Mouse (Mus musculus): ENCODE results near the gene Copg2. TPM values are rescaled to one million over a fixed set of nuclear protein-coding genes. Genes with fewer than 3 reads are reported as not detected.

The Copg2 gene
- total and polyA plus RNA-seq, 3 experiments = 11.8 to 37.1 (median 35.0) TPM

GRCm38 (mm10) chr6:30895819-30896194, 787 bp downstream of the Copg2 start:
- intact Hi-C loops (cut with DNase I) = loop anchor here (10.0 kb wide), 1 partner anchor 491 kb away; the partner anchor contains the start of gene Klhdc10
- Histone ChIP-seq H3K9ac (ENCODE audit: low read depth, low read length) (peak overlapping the region; percentile 85; the same call in 1 of the 2 replicates), H3K27ac (peak overlapping the region; percentile 91)

GRCm38 (mm10) chr6:30893081-30893480, 3.5 kb downstream of the Copg2 start:
- no peak overlapping the region for H3K27ac ChIP-seq
- H3K4me3 ChIP-seq = no peak overlapping the region
- no peak for DNase-seq
- H3K27me3 ChIP-seq (ENCODE audit: control insufficient read depth, insufficient read depth, low read length) = no peaks in the 10 kb centered on the region
- TF ChIP-seq EP300 (IDR thresholded peaks at IDR 0.05; ENCODE audit: insufficient read depth, low read depth, low read length) (no peak), CTCF (IDR thresholded peaks at IDR 0.05) (no peak), POLR2A (IDR thresholded peaks at IDR 0.05; ENCODE audit: insufficient read depth, low read depth, low read length) (no peak)
- no peaks in the 10 kb centered on the region for H3K36me3 ChIP-seq (ENCODE audit: control insufficient read depth, insufficient read depth, low read length)
- H3K9ac ChIP-seq (ENCODE audit: low read depth, low read length) = no peak overlapping the region
- WGBS = 87% methylated on average over 4 of the region's 4 CpGs
- intact Hi-C loops (cut with DNase I) = loop anchor here (10.0 kb wide), 1 partner anchor 488 kb away; the partner anchor contains the start of gene Klhdc10
- H3K4me1 ChIP-seq (ENCODE audit: control insufficient read depth, insufficient read depth, low read length) = no peaks in the 10 kb centered on the region
- H3K79me2 ChIP-seq (replicated peaks; ENCODE audit: control insufficient read depth, insufficient read depth, low read length) = no peaks in the 10 kb centered on the region

More at GRCm38 (mm10) chr6:30895819-30896194, 787 bp downstream of the Copg2 start:
- no peak for DNase-seq
- Histone ChIP-seq H3K27me3 (ENCODE audit: control insufficient read depth, insufficient read depth, low read length) (no peaks in the 10 kb centered on the region), H3K79me2 (replicated peaks; ENCODE audit: control insufficient read depth, insufficient read depth, low read length) (no peaks in the 10 kb centered on the region), H3K4me3 (peak overlapping the region; percentile 89), H3K4me1 (ENCODE audit: control insufficient read depth, insufficient read depth, low read length) (no peaks in the 10 kb centered on the region), H3K36me3 (ENCODE audit: control insufficient read depth, insufficient read depth, low read length) (no peaks in the 10 kb centered on the region)
- 17% methylated on average over 3 of the region's 3 CpGs for WGBS
- no peak for TF ChIP-seq EP300 (IDR thresholded peaks at IDR 0.05; ENCODE audit: insufficient read depth, low read depth, low read length)
- no peak for TF ChIP-seq POLR2A (IDR thresholded peaks at IDR 0.05; ENCODE audit: insufficient read depth, low read depth, low read length)
- TF ChIP-seq CTCF (IDR thresholded peaks at IDR 0.05) = no peak

- Histone ChIP-seq H3K4me3 (no peak overlapping the region), H3K4me1 (ENCODE audit: control insufficient read depth, insufficient read depth, low read length) (no peaks in the 10 kb centered on the region), H3K79me2 (replicated peaks; ENCODE audit: control insufficient read depth, insufficient read depth, low read length) (no peaks in the 10 kb centered on the region), H3K27ac (no peak overlapping the region), H3K27me3 (ENCODE audit: control insufficient read depth, insufficient read depth, low read length) (no peaks in the 10 kb centered on the region), H3K36me3 (ENCODE audit: control insufficient read depth, insufficient read depth, low read length) (no peaks in the 10 kb centered on the region), H3K9ac (ENCODE audit: low read depth, low read length) (no peak overlapping the region)
- TF ChIP-seq EP300 (IDR thresholded peaks at IDR 0.05; ENCODE audit: insufficient read depth, low read depth, low read length) = no peak
- no peak for TF ChIP-seq CTCF (IDR thresholded peaks at IDR 0.05)
- TF ChIP-seq POLR2A (IDR thresholded peaks at IDR 0.05; ENCODE audit: insufficient read depth, low read depth, low read length) = no peak
- intact Hi-C loops (cut with DNase I) = loop anchor here (10.0 kb wide), 1 partner anchor 487 kb away; the partner anchor contains the start of gene Klhdc10
- DNase-seq = no peak
These were observed 4.8 kb downstream of the Copg2 start for GRCm38 (mm10) chr6:30891761-30892160.

DNA sequence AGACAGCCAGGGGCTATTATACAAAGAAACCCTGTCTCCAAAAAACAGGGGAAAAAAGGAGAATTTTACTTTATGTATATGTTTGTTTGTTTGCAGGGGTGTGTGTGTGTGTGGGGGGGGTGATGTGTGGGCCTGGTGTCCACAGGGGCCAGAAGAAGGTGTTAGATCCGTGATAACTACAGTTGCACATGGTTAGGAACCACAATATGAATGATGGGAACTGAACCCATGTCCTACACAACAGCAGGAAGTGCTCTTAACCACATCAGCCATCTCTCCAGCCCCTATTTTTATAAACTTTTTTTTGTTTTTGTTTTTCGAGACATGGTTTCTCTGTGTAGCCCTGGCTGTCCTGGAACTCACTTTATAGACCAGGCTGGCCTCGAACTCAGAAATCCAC, 11.7 kb downstream of the Copg2 start:
- no peaks in the 10 kb centered on the region for H3K27me3 ChIP-seq (ENCODE audit: control insufficient read depth, insufficient read depth, low read length)
- TF ChIP-seq CTCF (IDR thresholded peaks at IDR 0.05) (no peak), POLR2A (IDR thresholded peaks at IDR 0.05; ENCODE audit: insufficient read depth, low read depth, low read length) (no peak), EP300 (IDR thresholded peaks at IDR 0.05; ENCODE audit: insufficient read depth, low read depth, low read length) (no peak)
- no peak overlapping the region for H3K9ac ChIP-seq (ENCODE audit: low read depth, low read length)
- H3K4me1 ChIP-seq (ENCODE audit: control insufficient read depth, insufficient read depth, low read length) = no peaks in the 10 kb centered on the region
- H3K27ac ChIP-seq = no peak overlapping the region
- intact Hi-C loops (cut with DNase I) = no loop called here
- DNase-seq = no peak
- no peak overlapping the region for H3K4me3 ChIP-seq
- H3K36me3 ChIP-seq (ENCODE audit: control insufficient read depth, insufficient read depth, low read length) = peaks cover 1% of the 10 kb centered on the region; the same call in 1 of the 2 replicates
- H3K79me2 ChIP-seq (replicated peaks; ENCODE audit: control insufficient read depth, insufficient read depth, low read length) = no peaks in the 10 kb centered on the region
- 87% methylated on average over 3 of the region's 3 CpGs for WGBS

- no peaks in the 10 kb centered on the region for H3K4me1 ChIP-seq (ENCODE audit: control insufficient read depth, insufficient read depth, low read length)
- no peaks in the 10 kb centered on the region for H3K79me2 ChIP-seq (replicated peaks; ENCODE audit: control insufficient read depth, insufficient read depth, low read length)
- no peak for DNase-seq
- intact Hi-C loops (cut with DNase I) = no loop called here
- H3K27me3 ChIP-seq (ENCODE audit: control insufficient read depth, insufficient read depth, low read length) = no peaks in the 10 kb centered on the region
- no peak overlapping the region for H3K9ac ChIP-seq (ENCODE audit: low read depth, low read length)
- H3K36me3 ChIP-seq (ENCODE audit: control insufficient read depth, insufficient read depth, low read length) = peaks cover 2% of the 10 kb centered on the region; the same call in 1 of the 2 replicates
- TF ChIP-seq CTCF (IDR thresholded peaks at IDR 0.05) (no peak), EP300 (IDR thresholded peaks at IDR 0.05; ENCODE audit: insufficient read depth, low read depth, low read length) (no peak), POLR2A (IDR thresholded peaks at IDR 0.05; ENCODE audit: insufficient read depth, low read depth, low read length) (no peak)
- WGBS = 79% methylated on average over 4 of the region's 4 CpGs
- no peak overlapping the region for H3K27ac ChIP-seq
- no peak overlapping the region for H3K4me3 ChIP-seq
These were observed 13.1 kb downstream of the Copg2 start for GRCm38 (mm10) chr6:30883491-30883890.

- Histone ChIP-seq H3K27ac (no peak overlapping the region), H3K36me3 (ENCODE audit: control insufficient read depth, insufficient read depth, low read length) (peaks cover 2% of the 10 kb centered on the region; the same call in 1 of the 2 replicates), H3K27me3 (ENCODE audit: control insufficient read depth, insufficient read depth, low read length) (no peaks in the 10 kb centered on the region), H3K79me2 (replicated peaks; ENCODE audit: control insufficient read depth, insufficient read depth, low read length) (no peaks in the 10 kb centered on the region), H3K4me1 (ENCODE audit: control insufficient read depth, insufficient read depth, low read length) (no peaks in the 10 kb centered on the region), H3K4me3 (no peak overlapping the region), H3K9ac (ENCODE audit: low read depth, low read length) (no peak overlapping the region)
- no peak for TF ChIP-seq CTCF (IDR thresholded peaks at IDR 0.05)
- TF ChIP-seq EP300 (IDR thresholded peaks at IDR 0.05; ENCODE audit: insufficient read depth, low read depth, low read length) = no peak
- TF ChIP-seq POLR2A (IDR thresholded peaks at IDR 0.05; ENCODE audit: insufficient read depth, low read depth, low read length) = no peak
- intact Hi-C loops (cut with DNase I) = no loop called here
- no peak for DNase-seq
These were observed 19.9 kb downstream of the Copg2 start for GRCm38 (mm10) chr6:30876661-30877060.

Data from heart, adult 2 months (tissue).